Mouse (Mus musculus) heart, adult 2 months (tissue): Measurements from ENCODE around the gene Tmem145.
"Not testable (repeated sequence)": the region's sequence is repeated elsewhere in the genome, so short reads cannot be mapped to it uniquely, and the experiment has no call there.

ENCODE experiments used
- CTCF ChIP-seq: fragments of 200-600 bp; IDR thresholded peaks from 2 replicates; pipeline ENCODE4 v1.8.1; 2022; ENCODE audit warnings: antibody characterized with exemption, mild to moderate bottlenecking, moderate library complexity
- EP300 ChIP-seq: fragments of 200-500 bp; IDR thresholded peaks from 2 replicates; pipeline ENCODE4 v1.6.1; 2011; ENCODE audit warnings: low read depth, low read length, control low read depth; ENCODE audit not compliant: insufficient read depth

GRCm38 (mm10) chr7:25325431-25325830 lies 19.5 kb downstream of the Tmem145 start:
- TF ChIP-seq CTCF, EP300: not testable (repeated sequence)
